Mouse (Mus musculus): Measurements from ENCODE around the gene Dact3. TPM values are rescaled to one million over a fixed set of nuclear protein-coding genes. Genes with fewer than 3 reads are reported as not detected.
A peak's percentile ranks its signal among the peaks of the same experiment; 100 is the strongest.

Dact3 gene
- 3.8 and 4.4 TPM in 2 replicates for polyA plus RNA-seq (2012; rRNA removed)

- no peak for DNase-seq
- Histone ChIP-seq H3K36me3 (ENCODE audit: control insufficient read depth, insufficient read depth, low read length) (peaks cover 20% of the 10 kb centered on the region), H3K27ac (ENCODE audit: control insufficient read depth, insufficient read depth, low read length) (no peak within 1 kb of the TSS; the same call in 1 of the 2 replicates), H3K4me1 (replicated peaks; ENCODE audit: control insufficient read depth, insufficient read depth, low read length) (peaks cover 20% of the 10 kb centered on the region), H3K27me3 (ENCODE audit: control insufficient read depth, insufficient read depth, low read length) (no peaks in the 10 kb centered on the region), H3K4me3 (ENCODE audit: control insufficient read depth, insufficient read depth, low read length) (peak within 1 kb of the TSS; percentile 43)
- WGBS: 0% methylated on average over 1 of the region's 1 CpGs
- no peak for TF ChIP-seq CTCF (IDR thresholded peaks at IDR 0.05; ENCODE audit: borderline replicate concordance, control insufficient read depth, extremely low read depth, insufficient read depth, low read length, poor library complexity)
- TF ChIP-seq POLR2A (IDR thresholded peaks at IDR 0.05; ENCODE audit: control insufficient read depth, extremely low read depth, insufficient read depth, low read length, poor library complexity): no peak
Observed at GRCm38 (mm10) chr7:16875310-16875325, at the start of gene Dact3. TSS of gene Dact3 (plus strand) at chr7:16875317.

- H3K4me1 ChIP-seq (replicated peaks; ENCODE audit: control insufficient read depth, insufficient read depth, low read length): peaks cover 31% of the 10 kb centered on the region
- no peak overlapping the region for H3K4me3 ChIP-seq (ENCODE audit: control insufficient read depth, insufficient read depth, low read length)
- 80% methylated on average over 10 of the region's 10 CpGs for WGBS
Observed at GRCm38 (mm10) chr7:16825785-16826184, 49.3 kb upstream of the Dact3 start.

GRCm38 (mm10) chr7:16826571-16826970, 48.5 kb upstream of the Dact3 start:
- H3K27ac ChIP-seq (ENCODE audit: control insufficient read depth, insufficient read depth, low read length): no peak overlapping the region
- TF ChIP-seq POLR2A (IDR thresholded peaks at IDR 0.05; ENCODE audit: control insufficient read depth, extremely low read depth, insufficient read depth, low read length, poor library complexity): no peak
- TF ChIP-seq CTCF (IDR thresholded peaks at IDR 0.05; ENCODE audit: borderline replicate concordance, control insufficient read depth, extremely low read depth, insufficient read depth, low read length, poor library complexity): no peak
- WGBS: 54% methylated on average over 5 of the region's 5 CpGs
- H3K36me3 ChIP-seq (ENCODE audit: control insufficient read depth, insufficient read depth, low read length): peaks cover 56% of the 10 kb centered on the region
- H3K27me3 ChIP-seq (ENCODE audit: control insufficient read depth, insufficient read depth, low read length): no peaks in the 10 kb centered on the region
- H3K4me1 ChIP-seq (replicated peaks; ENCODE audit: control insufficient read depth, insufficient read depth, low read length): peaks cover 24% of the 10 kb centered on the region
- no peak for DNase-seq
- no peak overlapping the region for H3K4me3 ChIP-seq (ENCODE audit: control insufficient read depth, insufficient read depth, low read length)

More at GRCm38 (mm10) chr7:16825785-16826184, 49.3 kb upstream of the Dact3 start:
- H3K36me3 ChIP-seq (ENCODE audit: control insufficient read depth, insufficient read depth, low read length): peaks cover 48% of the 10 kb centered on the region
- no peaks in the 10 kb centered on the region for H3K27me3 ChIP-seq (ENCODE audit: control insufficient read depth, insufficient read depth, low read length)
- no peak overlapping the region for H3K27ac ChIP-seq (ENCODE audit: control insufficient read depth, insufficient read depth, low read length)
- peak; percentile 68 for DNase-seq
- TF ChIP-seq POLR2A (IDR thresholded peaks at IDR 0.05; ENCODE audit: control insufficient read depth, extremely low read depth, insufficient read depth, low read length, poor library complexity) (no peak), CTCF (IDR thresholded peaks at IDR 0.05; ENCODE audit: borderline replicate concordance, control insufficient read depth, extremely low read depth, insufficient read depth, low read length, poor library complexity) (no peak)

- Histone ChIP-seq H3K27ac (ENCODE audit: control insufficient read depth, insufficient read depth, low read length) (no peak overlapping the region), H3K36me3 (ENCODE audit: control insufficient read depth, insufficient read depth, low read length) (peaks cover 62% of the 10 kb centered on the region), H3K4me3 (ENCODE audit: control insufficient read depth, insufficient read depth, low read length) (no peak overlapping the region), H3K27me3 (ENCODE audit: control insufficient read depth, insufficient read depth, low read length) (no peaks in the 10 kb centered on the region), H3K4me1 (replicated peaks; ENCODE audit: control insufficient read depth, insufficient read depth, low read length) (peaks cover 20% of the 10 kb centered on the region)
- 26% methylated on average over 4 of the region's 4 CpGs for WGBS
- TF ChIP-seq POLR2A (IDR thresholded peaks at IDR 0.05; ENCODE audit: control insufficient read depth, extremely low read depth, insufficient read depth, low read length, poor library complexity) (no peak), CTCF (IDR thresholded peaks at IDR 0.05; ENCODE audit: borderline replicate concordance, control insufficient read depth, extremely low read depth, insufficient read depth, low read length, poor library complexity) (no peak)
- DNase-seq: no peak
Observed at GRCm38 (mm10) chr7:16827274-16827673, 47.8 kb upstream of the Dact3 start.

GRCm38 (mm10) chr7:16830449-16830848, 44.7 kb upstream of the Dact3 start:
- DNase-seq: no peak
- H3K36me3 ChIP-seq (ENCODE audit: control insufficient read depth, insufficient read depth, low read length): peaks cover 72% of the 10 kb centered on the region
- WGBS: 94% methylated on average over 9 of the region's 9 CpGs
- H3K4me1 ChIP-seq (replicated peaks; ENCODE audit: control insufficient read depth, insufficient read depth, low read length): peaks cover 20% of the 10 kb centered on the region
- H3K27me3 ChIP-seq (ENCODE audit: control insufficient read depth, insufficient read depth, low read length): no peaks in the 10 kb centered on the region
- H3K27ac ChIP-seq (ENCODE audit: control insufficient read depth, insufficient read depth, low read length): no peak overlapping the region
- no peak overlapping the region for H3K4me3 ChIP-seq (ENCODE audit: control insufficient read depth, insufficient read depth, low read length)
- TF ChIP-seq CTCF (IDR thresholded peaks at IDR 0.05; ENCODE audit: borderline replicate concordance, control insufficient read depth, extremely low read depth, insufficient read depth, low read length, poor library complexity): no peak
- TF ChIP-seq POLR2A (IDR thresholded peaks at IDR 0.05; ENCODE audit: control insufficient read depth, extremely low read depth, insufficient read depth, low read length, poor library complexity): no peak

GRCm38 (mm10) chr7:16837916-16838803, 37.0 kb upstream of the Dact3 start:
- TF ChIP-seq CTCF (IDR thresholded peaks at IDR 0.05; ENCODE audit: borderline replicate concordance, control insufficient read depth, extremely low read depth, insufficient read depth, low read length, poor library complexity) (no peak), POLR2A (IDR thresholded peaks at IDR 0.05; ENCODE audit: control insufficient read depth, extremely low read depth, insufficient read depth, low read length, poor library complexity) (no peak)
- H3K27ac ChIP-seq (ENCODE audit: control insufficient read depth, insufficient read depth, low read length): no peak overlapping the region
- H3K4me1 ChIP-seq (replicated peaks; ENCODE audit: control insufficient read depth, insufficient read depth, low read length): peaks cover 31% of the 10 kb centered on the region
- no peak for DNase-seq
- 85% methylated on average over 18 of the region's 18 CpGs for WGBS
- H3K27me3 ChIP-seq (ENCODE audit: control insufficient read depth, insufficient read depth, low read length): no peaks in the 10 kb centered on the region
- H3K4me3 ChIP-seq (ENCODE audit: control insufficient read depth, insufficient read depth, low read length): no peak overlapping the region
- peaks cover 36% of the 10 kb centered on the region for H3K36me3 ChIP-seq (ENCODE audit: control insufficient read depth, insufficient read depth, low read length)

All from thymus, adult 2 months (tissue).